In the genomic region with DNA sequence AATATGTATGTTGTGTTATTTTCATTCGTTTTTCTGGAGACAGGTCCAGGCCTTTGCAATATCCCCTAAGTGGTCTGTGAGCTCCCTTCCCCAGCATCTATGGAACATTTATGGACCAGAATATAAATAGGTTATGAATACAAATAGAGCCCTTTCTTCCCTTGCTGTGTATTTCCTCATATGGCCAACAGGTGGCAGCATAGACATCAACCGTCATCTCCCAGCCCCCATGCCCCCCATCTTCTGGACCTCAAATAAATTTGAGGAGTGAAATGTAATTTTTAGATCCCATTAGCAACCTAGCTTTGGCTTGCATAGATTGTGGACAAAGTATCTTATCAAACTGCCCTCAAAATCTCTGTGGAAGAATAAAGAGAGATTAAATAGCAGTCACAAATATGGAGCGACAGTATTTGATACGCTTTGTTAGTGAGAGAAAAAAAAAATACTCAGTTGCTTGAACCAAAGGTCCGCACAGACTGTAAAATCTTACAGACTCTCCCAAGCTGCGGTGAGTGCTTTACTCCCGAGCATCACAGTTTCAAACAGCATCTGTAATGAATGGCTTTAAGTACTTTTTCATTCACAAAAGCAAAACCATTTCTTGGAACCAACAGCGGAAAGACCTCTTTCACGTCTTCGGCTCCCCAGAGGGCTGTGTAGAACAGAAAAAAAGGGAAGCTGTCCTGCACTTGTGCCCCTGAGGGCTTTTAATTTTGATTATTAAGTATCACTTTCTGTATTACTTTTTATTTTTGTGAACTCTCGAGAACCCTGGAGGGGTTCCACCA, we compare ENCODE assay signal across 9 mouse cellular contexts.
DNase-seq lines count a peak whose midpoint lies in the region; ATAC-seq and TF ChIP-seq lines count a peak whose summit lies in the region.
"Had no signal": no experiment of that assay in that cellular context is flagged by ENCODE, and none has a peak within 500 bp of the region (broad histone marks: within the 10 kb centered on the region; RNA-seq: fewer than 3 reads in every experiment).

No protein-coding gene starts in this region.

- peak overlapping the region; percentile 66 for H3K9ac ChIP-seq in MEL (ENCODE audit: control insufficient read depth, low read depth, low read length, poor library complexity, severe bottlenecking)
- H3K9ac ChIP-seq: hindbrain, embryonic 15.5 days had no signal

- H3K9me3 ChIP-seq in MEL (replicated peaks; ENCODE audit: insufficient read depth, low read length), result no peaks in the 10 kb centered on the region
- H3K9me3 ChIP-seq: hindbrain, embryonic 15.5 days had no signal

- intact Hi-C loops in heart, postnatal 10 days (cut with DNase I), result loop anchor here (2.0 kb wide), 1 partner anchor 498 kb away; no protein-coding TSS in a partner anchor
- intact Hi-C loops in left cerebral cortex, postnatal 25 days (cut with DNase I), result loop anchor here (5.0 kb wide), 1 partner anchor 99 kb away; no protein-coding TSS in a partner anchor

- no peak for TF ChIP-seq POLR2A in MEL (IDR thresholded peaks at IDR 0.05; ENCODE audit: control insufficient read depth in 1 of 2, insufficient read depth in 1 of 2, low read depth in 1 of 2, low read length in 2 of 2, poor library complexity in 1 of 2)

- peak overlapping the region; percentile 77 to 80 for H3K4me3 ChIP-seq in MEL (ENCODE audit: control insufficient read depth in 1 of 2, insufficient read depth in 1 of 2, low read depth in 2 of 2, low read length in 2 of 2)
- H3K4me3 ChIP-seq: hindbrain, embryonic 15.5 days had no signal

- no peaks in the 10 kb centered on the region; a peak in 1 of 4 replicates for H3K4me1 ChIP-seq in MEL (ENCODE audit: control insufficient read depth in 1 of 2, insufficient read depth in 2 of 2, low read length in 2 of 2)

- TF ChIP-seq EP300 in MEL (IDR thresholded peaks at IDR 0.05; ENCODE audit: low read depth in 1 of 2, low read length in 2 of 2), result no peak

- TF ChIP-seq RAD21 in MEL (IDR thresholded peaks at IDR 0.05; ENCODE audit: low read depth, low read length), result peak; percentile 31

- no peaks in the 10 kb centered on the region for H3K36me3 ChIP-seq in MEL (ENCODE audit: control insufficient read depth in 1 of 2, insufficient read depth in 2 of 2, low read length in 2 of 2)
- H3K36me3 ChIP-seq: hindbrain, embryonic 15.5 days had no signal

- DNase-seq in heart, postnatal 10 days, result peak; percentile 24 to 45
- DNase-seq in heart, adult 11 months, result no peak
- DNase-seq in 416B (ENCODE audit: low read depth) (peak; percentile 39), MEL (ENCODE audit: low read depth, low spot score) (peak; percentile 80)
- peak; percentile 31 for DNase-seq in lung, postnatal 10 days
- no peak for DNase-seq in urinary bladder, adult 2 months (ENCODE audit: low spot score)
- no peak for DNase-seq in left cerebral cortex, postnatal 25 days (ENCODE audit: low spot score in 2 of 2)

- H3K79me2 ChIP-seq in MEL (ENCODE audit: control insufficient read depth, insufficient read depth, low read length, poor library complexity), result no peaks in the 10 kb centered on the region

- TF ChIP-seq CTCF in MEL (IDR thresholded peaks at IDR 0.05 in 2 of 3, conservative IDR thresholded peaks at IDR 0.05 in 1 of 3; ENCODE audit: control insufficient read depth in 1 of 3, insufficient read depth in 1 of 3, low read depth in 2 of 3, low read length in 3 of 3, poor library complexity in 1 of 3, severe bottlenecking in 1 of 3), result peak; percentile 64 to 79 (median 68)

- H3K27ac ChIP-seq in MEL (ENCODE audit: control insufficient read depth, low read depth, low read length), result peak overlapping the region; percentile 66; the same call in 1 of the 2 replicates
- H3K27ac ChIP-seq: hindbrain, embryonic 15.5 days had no signal

- no peak for ATAC-seq in erythroblast, adult 5-6 weeks (replicated peaks; ENCODE audit: low FRiP score, poor library complexity, severe bottlenecking)

- no peaks in the 10 kb centered on the region; a peak in 2 of 4 replicates for H3K27me3 ChIP-seq in MEL (ENCODE audit: control insufficient read depth in 1 of 2, insufficient read depth in 2 of 2, low read length in 2 of 2)

TF ChIP-seq in MEL, 35 proteins besides CTCF, POLR2A, EP300 and RAD21:
- TF ChIP-seq TCF12 (IDR thresholded peaks at IDR 0.05; ENCODE audit: low read depth, low read length), result no peak
- TF ChIP-seq BHLHE40 (IDR thresholded peaks at IDR 0.05; ENCODE audit: borderline replicate concordance, low read depth, low read length), result no peak
- 0 out of 2 replicates have a peak, but pooled peaks have one; percentile 22 for TF ChIP-seq MYB (IDR thresholded peaks at IDR 0.05; ENCODE audit: low read depth, low read length)
- TF ChIP-seq KAT2A (conservative IDR thresholded peaks at IDR 0.05; ENCODE audit: low read depth, low read length), result no peak
- TF ChIP-seq SMC3 (IDR thresholded peaks at IDR 0.05; ENCODE audit: low read depth, low read length), result peak; percentile 65
- no peak for TF ChIP-seq ETS1 (IDR thresholded peaks at IDR 0.05; ENCODE audit: low read depth, low read length)
- TF ChIP-seq ZC3H11A (IDR thresholded peaks at IDR 0.05; ENCODE audit: low read depth, low read length), result 0 out of 2 replicates have a peak, but pooled peaks have one; percentile 19
- no peak for TF ChIP-seq MAFK (IDR thresholded peaks at IDR 0.05; ENCODE audit: borderline replicate concordance, low read depth, low read length)
- TF ChIP-seq GABPA (IDR thresholded peaks at IDR 0.05; ENCODE audit: low read depth, low read length), result no peak
- no peak for TF ChIP-seq CHD2 (IDR thresholded peaks at IDR 0.05; ENCODE audit: low read length)
- TF ChIP-seq TAL1 (IDR thresholded peaks at IDR 0.05; ENCODE audit: low read length), result no peak
- TF ChIP-seq HCFC1 (IDR thresholded peaks at IDR 0.05; ENCODE audit: low read depth, low read length), result peak; percentile 51; the same call in 1 of the 2 replicates
- TF ChIP-seq TBP (IDR thresholded peaks at IDR 0.05; ENCODE audit: low read depth, low read length), result no peak
- no peak; the same call in 1 of the 2 replicates for TF ChIP-seq ZNF384 (IDR thresholded peaks at IDR 0.05; ENCODE audit: low read depth, low read length)
- no peak for TF ChIP-seq RCOR1 (IDR thresholded peaks at IDR 0.05; ENCODE audit: low read depth, low read length)
- no peak; the same call in 1 of the 2 replicates for TF ChIP-seq MAZ (IDR thresholded peaks at IDR 0.05; ENCODE audit: low read depth, low read length)
- no peak for TF ChIP-seq SIN3A (IDR thresholded peaks at IDR 0.05; ENCODE audit: low read length)

Comparison
In these comparisons a context has a peak if more than half of its experiments do, and no peak if none do; other contexts are left out.
1. DNase-seq: peak in heart, postnatal 10 days (2 of 2), 416B (single experiment), MEL (single experiment) and lung, postnatal 10 days (single experiment); none in heart, adult 11 months (single experiment), urinary bladder, adult 2 months (single experiment) and left cerebral cortex, postnatal 25 days (0 of 2).